Mouse (Mus musculus) ES-E14 (cell line): ENCODE results near the gene Efemp2. TPM values are rescaled to one million over a fixed set of nuclear protein-coding genes. Genes with fewer than 3 reads are reported as not detected.
A peak's percentile ranks its signal among the peaks of the same experiment; 100 is the strongest.

Experiments used
- DNase-seq: peaks from one replicate; pipeline ENCODE4 v3.0.0-alpha.2; 2013; ENCODE audit warnings: low read depth, low spot score
- H3K27ac ChIP-seq: 2 replicates; pipeline ENCODE4 v1.5.1; 2012; ENCODE audit warnings: low read depth, mild to moderate bottlenecking, low read length, moderate library complexity, mixed read lengths; ENCODE audit not compliant: poor library complexity, insufficient read depth, severe bottlenecking
- H3K36me3 ChIP-seq: 2 replicates; pipeline ENCODE4 v1.6.1; 2012; ENCODE audit warnings: mild to moderate bottlenecking, low read length, moderate library complexity, mixed read lengths; ENCODE audit not compliant: control insufficient read depth, poor library complexity, insufficient read depth, severe bottlenecking
- H3K4me1 ChIP-seq, 2 experiments: fragments of 150-350 bp in 1 of 2; sonication (generic) in 1 of 2; 2 replicates each; pipeline ENCODE4 v1.6.1; 2012; ENCODE audit warnings: low read length in 2 of 2, mild to moderate bottlenecking in 1 of 2, mixed read lengths in 1 of 2; ENCODE audit not compliant: control insufficient read depth in 2 of 2, insufficient read depth in 2 of 2, poor library complexity in 1 of 2
- H3K4me3 ChIP-seq, 2 experiments: fragments of 150-350 bp in 1 of 2; sonication (generic) in 1 of 2; 2 replicates each; pipeline ENCODE4 v1.5.1; 2012; ENCODE audit warnings: low read length in 2 of 2, low read depth in 1 of 2, mild to moderate bottlenecking in 1 of 2, mixed read lengths in 1 of 2; ENCODE audit not compliant: insufficient read depth in 1 of 2, poor library complexity in 1 of 2, severe bottlenecking in 1 of 2
- H3K9ac ChIP-seq: 2 replicates; pipeline ENCODE4 v1.6.1; 2012; ENCODE audit warnings: low read depth, mild to moderate bottlenecking, low read length, mixed read lengths; ENCODE audit not compliant: poor library complexity, insufficient read depth, severe bottlenecking
- H3K9me3 ChIP-seq: fragments of 150-350 bp; sonication (generic); 2 replicates; pipeline ENCODE4 v1.6.1; 2012; ENCODE audit warnings: low read depth, mild to moderate bottlenecking, low read length; ENCODE audit not compliant: control insufficient read depth, insufficient read depth
- CHD2 ChIP-seq: IDR thresholded peaks from 2 replicates; pipeline ENCODE4 v1.6.1; 2014; ENCODE audit warnings: mild to moderate bottlenecking, low read depth, low read length, inconsistent platforms
- HCFC1 ChIP-seq: IDR thresholded peaks from 2 replicates; pipeline ENCODE4 v1.6.1; 2012; ENCODE audit warnings: low read length, inconsistent platforms, borderline replicate concordance; ENCODE audit not compliant: insufficient read depth
- MAFK ChIP-seq: IDR thresholded peaks from 2 replicates; pipeline ENCODE4 v1.6.1; 2014; ENCODE audit warnings: mild to moderate bottlenecking, low read depth, low read length, inconsistent platforms; ENCODE audit not compliant: insufficient read depth
- ZC3H11A ChIP-seq: IDR thresholded peaks from 2 replicates; pipeline ENCODE4 v1.6.1; 2012; ENCODE audit warnings: low read depth, mild to moderate bottlenecking, inconsistent platforms, low read length, borderline replicate concordance
- ZNF384 ChIP-seq: IDR thresholded peaks from 2 replicates; pipeline ENCODE4 v1.6.1; 2012; ENCODE audit warnings: low read depth, low read length, inconsistent platforms
- in situ Hi-C, 2 experiments: fragments of 600-800 bp; cut with MboI; formaldehyde crosslinking; loops; one replicate each; pipeline ENCODE4 v1.15.1; 2025; ENCODE audit warnings: low sequenced_read_pairs in 2 of 2, inconsistent platforms in 1 of 2; ENCODE audit not compliant: unreplicated experiment in 2 of 2
- total RNA-seq: library from RNA; depleted of rRNA; stranded (reverse); fragments of 300-350 nt; gene quantifications from 2 replicates; pipeline ENCODE4 v1.2.3, GENCODE M21; 2012

The Efemp2 gene
- total RNA-seq, 1 experiment: 23.9 TPM

DNA sequence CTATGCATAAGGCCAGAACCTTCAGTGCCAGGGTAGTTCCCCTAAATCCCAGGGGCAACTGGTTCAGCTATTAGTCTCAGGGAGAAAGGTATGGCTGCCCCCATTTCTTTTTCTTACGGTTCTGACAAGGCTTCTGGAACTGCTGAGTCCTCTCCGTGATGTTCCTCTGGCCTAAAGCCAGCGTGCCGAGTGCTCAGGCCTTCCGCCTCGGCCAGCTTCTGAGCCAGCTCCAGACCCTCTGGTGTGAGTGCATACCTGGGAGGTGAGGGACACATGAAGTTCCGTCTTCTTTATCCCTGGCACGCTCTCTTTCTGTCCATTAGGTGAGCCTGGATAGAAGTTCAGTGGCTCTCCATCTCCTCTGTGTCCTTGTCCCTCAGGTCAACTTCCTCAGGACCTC, 11.6 kb downstream of the Efemp2 start:
- Histone ChIP-seq H3K36me3 (peaks cover 32% of the 10 kb centered on the region), H3K9me3 (no peaks in the 10 kb centered on the region), H3K4me3 (no peak overlapping the region), H3K4me1 (peaks cover 2 to 5% of the 10 kb centered on the region in 2 experiments; a peak in 1 of 4 replicates), H3K27ac (no peak overlapping the region), H3K9ac (no peak overlapping the region)
- DNase-seq: no peak
- TF ChIP-seq ZC3H11A (no peak), ZNF384 (no peak), HCFC1 (no peak), MAFK (no peak), CHD2 (no peak)
- in situ Hi-C loops: no loop called here

DNA sequence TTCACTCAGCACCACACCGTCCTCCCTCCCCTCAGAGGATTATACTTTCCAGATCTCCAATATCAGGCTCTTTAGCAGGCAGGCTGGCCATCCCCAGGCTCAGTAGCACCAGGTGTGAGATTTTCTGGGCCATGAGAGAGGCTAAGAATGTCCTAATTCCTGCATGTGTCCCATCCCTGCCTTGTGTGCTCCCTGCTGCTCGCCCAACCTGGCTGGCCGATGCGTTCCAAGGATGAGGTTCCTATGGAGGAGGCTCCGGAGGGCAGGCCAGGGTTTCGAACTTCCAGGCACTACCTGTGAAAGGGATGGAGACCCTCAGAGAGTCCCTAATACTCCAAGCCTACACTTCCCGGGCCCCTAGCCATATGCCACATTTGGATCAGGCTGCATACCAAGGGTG, 12.1 kb downstream of the Efemp2 start:
- Histone ChIP-seq H3K4me3 (no peak overlapping the region), H3K27ac (no peak overlapping the region), H3K9ac (no peak overlapping the region), H3K36me3 (peaks cover 32% of the 10 kb centered on the region), H3K4me1 (peaks cover 2 to 5% of the 10 kb centered on the region in 2 experiments; a peak in 1 of 4 replicates), H3K9me3 (no peaks in the 10 kb centered on the region)
- no peak for DNase-seq
- no peak for TF ChIP-seq MAFK
- TF ChIP-seq ZC3H11A: no peak
- no peak for TF ChIP-seq CHD2
- no peak for TF ChIP-seq ZNF384
- no peak for TF ChIP-seq HCFC1
- in situ Hi-C loops: no loop called here

DNA sequence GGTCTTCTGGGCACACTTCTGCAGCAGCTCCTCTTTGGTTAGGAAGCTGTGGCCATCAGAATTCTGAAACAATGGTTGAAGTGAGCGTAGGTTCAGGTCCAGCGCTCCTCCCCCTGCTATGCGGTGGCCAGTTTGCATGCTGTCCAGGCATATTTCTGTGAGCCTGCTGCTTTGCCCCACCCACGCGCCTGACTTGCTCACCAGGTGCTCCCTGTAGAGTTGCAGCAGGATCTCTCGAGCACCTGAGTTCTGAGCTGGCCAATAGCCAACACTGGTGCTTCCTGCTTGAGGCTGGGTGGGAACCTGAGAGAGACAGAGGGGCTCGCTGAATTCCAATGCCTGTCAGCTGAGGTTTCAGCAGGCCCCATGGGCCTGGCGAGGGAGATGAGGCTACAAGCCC, 12.5 kb downstream of the Efemp2 start:
- Histone ChIP-seq H3K9ac (no peak overlapping the region), H3K27ac (no peak overlapping the region), H3K36me3 (peaks cover 32% of the 10 kb centered on the region), H3K4me1 (peaks cover 2 to 5% of the 10 kb centered on the region in 2 experiments; a peak in 1 of 4 replicates), H3K4me3 (no peak overlapping the region), H3K9me3 (no peaks in the 10 kb centered on the region)
- in situ Hi-C loops: no loop called here
- no peak for DNase-seq
- TF ChIP-seq HCFC1 (no peak), ZNF384 (no peak), ZC3H11A (no peak), MAFK (no peak), CHD2 (no peak)

DNA sequence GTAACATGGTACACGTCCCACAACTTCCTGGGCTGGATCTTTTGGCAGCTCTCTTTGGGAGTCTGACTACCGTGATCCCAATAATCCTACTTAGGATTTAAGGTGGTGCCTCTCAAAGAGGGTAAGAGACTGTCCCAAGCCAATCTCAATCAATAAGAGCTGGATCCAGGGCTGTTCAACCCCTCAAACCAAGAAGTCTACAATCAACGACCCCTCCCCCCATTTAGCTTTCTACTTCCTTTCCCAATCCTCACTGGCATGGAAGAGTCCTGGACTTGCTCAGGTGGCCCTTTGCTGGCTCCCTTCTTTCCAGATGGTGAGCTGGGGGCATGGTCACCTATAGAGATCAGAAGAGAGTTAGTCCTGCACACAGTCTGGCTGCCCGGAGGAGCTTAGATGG, 13.0 kb downstream of the Efemp2 start:
- peaks cover 2 to 5% of the 10 kb centered on the region in 2 experiments; a peak in 1 of 4 replicates for H3K4me1 ChIP-seq
- in situ Hi-C loops: no loop called here
- no peak for DNase-seq
- H3K9ac ChIP-seq: no peak overlapping the region
- H3K4me3 ChIP-seq: no peak overlapping the region
- H3K27ac ChIP-seq: no peak overlapping the region
- TF ChIP-seq MAFK (no peak), ZNF384 (no peak), HCFC1 (no peak), ZC3H11A (no peak), CHD2 (no peak)
- peaks cover 32% of the 10 kb centered on the region for H3K36me3 ChIP-seq
- H3K9me3 ChIP-seq: no peaks in the 10 kb centered on the region

DNA sequence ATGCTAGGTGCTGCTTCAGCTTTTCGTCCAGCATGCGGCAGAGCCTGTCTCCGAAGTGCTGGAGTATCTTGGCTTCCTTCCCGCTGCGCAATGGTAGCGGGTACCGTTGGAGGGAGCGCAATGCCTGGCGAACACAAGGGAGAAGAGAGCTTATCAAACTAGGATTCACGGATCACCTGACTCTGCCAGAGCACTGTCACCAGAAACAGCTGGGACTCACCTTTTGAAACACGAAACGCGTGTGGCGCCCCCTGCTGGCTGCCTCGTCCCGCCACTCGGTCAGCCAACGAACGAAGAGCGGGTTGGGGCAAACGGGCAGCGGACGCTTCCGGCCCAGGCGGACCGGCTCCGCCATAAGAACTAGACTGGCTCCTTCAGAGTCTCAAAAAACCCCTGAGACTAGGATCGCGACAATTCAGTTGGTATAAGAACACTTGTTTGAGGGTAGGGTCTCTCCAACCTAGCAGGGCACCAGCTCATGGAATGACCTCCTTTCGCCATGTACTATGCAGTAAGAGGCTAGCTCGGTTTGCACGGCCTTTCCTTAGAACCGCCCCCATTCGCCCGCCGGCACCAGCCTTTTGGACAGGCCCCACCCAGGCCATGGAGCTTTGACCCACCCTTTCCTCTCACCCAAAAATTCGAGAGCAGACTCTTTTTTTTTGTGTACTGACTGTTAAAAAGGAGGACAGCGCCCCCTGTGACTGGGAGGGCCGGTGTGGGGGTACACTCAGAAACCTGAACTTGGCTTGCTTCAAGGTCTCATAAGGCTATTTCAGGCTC, 14.2 kb downstream of the Efemp2 start, which contains the start of gene Mus81:
Mus81 (minus strand) TSS at position 635 of the 783 bp plus-strand sequence.
- Histone ChIP-seq H3K27ac (peak within 1 kb of the TSS; percentile 87), H3K36me3 (peaks cover 34% of the 10 kb centered on the region), H3K9me3 (no peaks in the 10 kb centered on the region), H3K4me1 (peaks cover 4 to 9% of the 10 kb centered on the region in 2 experiments; a peak in 2 of 4 replicates), H3K9ac (peak within 1 kb of the TSS; percentile 86), H3K4me3 (peak within 1 kb of the TSS; percentile 74 to 89)
- TF ChIP-seq ZC3H11A (peak; percentile 44; the same call in 1 of the 2 replicates), HCFC1 (peak; percentile 63), MAFK (no peak; the same call in 1 of the 2 replicates), CHD2 (no peak), ZNF384 (peak; percentile 88)
- in situ Hi-C loops: no loop called here
- DNase-seq: peak; percentile 97
